Mouse (Mus musculus) MEL (cell line): ENCODE measurements around the gene Cldn12.

ENCODE experiments used
- BHLHE40 ChIP-seq: IDR thresholded peaks from 2 replicates; pipeline ENCODE4 v1.6.1; 2012; ENCODE audit warnings: low read depth, mild to moderate bottlenecking, inconsistent platforms, low read length, improper control_type of control experiment, borderline replicate concordance
- CTCF ChIP-seq, 3 experiments: IDR thresholded peaks in 2 of 3; conservative IDR thresholded peaks in 1 of 3; 2 replicates each; pipeline ENCODE4 v1.5.1; 2011 to 2012; ENCODE audit warnings: low read length in 3 of 3, low read depth in 2 of 3, mild to moderate bottlenecking in 2 of 3, improper control_type of control experiment in 1 of 3, inconsistent platforms in 1 of 3, mixed read lengths in 1 of 3, moderate library complexity in 1 of 3; ENCODE audit not compliant: control insufficient read depth in 1 of 3, insufficient read depth in 1 of 3, poor library complexity in 1 of 3, severe bottlenecking in 1 of 3
- ELF1 ChIP-seq: IDR thresholded peaks from 2 replicates; pipeline ENCODE4 v1.6.1; 2014; ENCODE audit warnings: low read depth, mild to moderate bottlenecking, inconsistent platforms, low read length, improper control_type of control experiment, moderate library complexity
- EP300 ChIP-seq, 2 experiments: IDR thresholded peaks; 2 replicates each; pipeline ENCODE4 v1.6.1; 2011; ENCODE audit warnings: improper control_type of control experiment in 2 of 2, low read length in 2 of 2, low read depth in 1 of 2, mild to moderate bottlenecking in 1 of 2
- ETS1 ChIP-seq: IDR thresholded peaks from 2 replicates; pipeline ENCODE4 v1.6.1; 2012; ENCODE audit warnings: low read depth, mild to moderate bottlenecking, inconsistent platforms, low read length, improper control_type of control experiment, moderate library complexity
- GATA1 ChIP-seq: IDR thresholded peaks from 2 replicates; pipeline ENCODE4 v1.6.1; 2011; ENCODE audit warnings: low read depth, low read length, improper control_type of control experiment
- JUND ChIP-seq: IDR thresholded peaks from 2 replicates; pipeline ENCODE4 v1.6.1; 2011; ENCODE audit warnings: low read depth, mild to moderate bottlenecking, improper control_type of control experiment, low read length
- MAX ChIP-seq: IDR thresholded peaks from 2 replicates; pipeline ENCODE4 v1.6.1; 2011; ENCODE audit warnings: low read length, improper control_type of control experiment
- MEF2A ChIP-seq: IDR thresholded peaks from 2 replicates; pipeline ENCODE4 v1.6.1; 2014; ENCODE audit warnings: low read depth, mild to moderate bottlenecking, inconsistent platforms, low read length, improper control_type of control experiment; ENCODE audit not compliant: poor library complexity, insufficient replicate concordance, severe bottlenecking; ENCODE audit errors: extremely low read depth
- NELFE ChIP-seq: IDR thresholded peaks from 2 replicates; pipeline ENCODE4 v1.6.1; 2011; ENCODE audit warnings: low read depth, low read length, improper control_type of control experiment
- NRF1 ChIP-seq: IDR thresholded peaks from 2 replicates; pipeline ENCODE4 v1.6.1; 2014; ENCODE audit warnings: low read depth, mild to moderate bottlenecking, inconsistent platforms, low read length, improper control_type of control experiment, moderate library complexity; ENCODE audit not compliant: poor library complexity, insufficient read depth, severe bottlenecking
- POLR2A ChIP-seq, 2 experiments: IDR thresholded peaks; 2 replicates each; pipeline ENCODE4 v1.6.1; 2011 to 2012; ENCODE audit warnings: low read length in 2 of 2, mild to moderate bottlenecking in 2 of 2, control low read depth in 1 of 2, improper control_type of control experiment in 1 of 2, low read depth in 1 of 2, moderate library complexity in 1 of 2; ENCODE audit not compliant: control insufficient read depth in 1 of 2, insufficient read depth in 1 of 2, poor library complexity in 1 of 2
- UBTF ChIP-seq: IDR thresholded peaks from 2 replicates; pipeline ENCODE4 v1.6.1; 2012; ENCODE audit warnings: low read depth, mild to moderate bottlenecking, inconsistent platforms, low read length, improper control_type of control experiment, moderate library complexity, borderline replicate concordance; ENCODE audit not compliant: insufficient read depth
- USF1 ChIP-seq: IDR thresholded peaks from 2 replicates; pipeline ENCODE4 v1.6.1; 2014; ENCODE audit warnings: low read depth, mild to moderate bottlenecking, inconsistent platforms, low read length, improper control_type of control experiment, moderate library complexity

DNA sequence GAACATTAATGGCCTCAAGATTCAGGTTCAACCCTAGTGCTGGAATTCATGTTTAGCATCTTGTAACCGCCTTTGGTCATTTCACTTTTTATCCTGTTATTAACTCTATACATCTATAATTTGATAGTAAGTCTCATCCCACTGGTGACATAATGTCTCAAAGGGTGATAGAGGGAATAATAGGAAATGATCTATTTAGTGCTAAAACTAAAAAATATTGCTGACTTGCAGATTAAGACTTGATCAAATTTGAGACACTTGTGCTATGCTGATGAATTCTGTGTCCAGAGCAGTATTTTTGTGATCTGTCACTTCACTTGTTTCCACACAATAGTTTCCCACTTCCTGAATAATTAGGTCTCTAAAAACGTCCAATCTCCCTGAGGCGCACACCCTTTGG, 3.4 kb downstream of the Cldn12 start:
- TF ChIP-seq EP300 (IDR thresholded peaks at IDR 0.05; ENCODE audit: low read depth in 1 of 2, low read length in 2 of 2) (no peak), POLR2A (IDR thresholded peaks at IDR 0.05; ENCODE audit: control insufficient read depth in 1 of 2, insufficient read depth in 1 of 2, low read depth in 1 of 2, low read length in 2 of 2, poor library complexity in 1 of 2) (no peak), ELF1 (no peak), ETS1 (no peak), MAX (no peak), NELFE (no peak), GATA1 (no peak), NRF1 (no peak), CTCF (IDR thresholded peaks at IDR 0.05 in 2 of 3, conservative IDR thresholded peaks at IDR 0.05 in 1 of 3; ENCODE audit: control insufficient read depth in 1 of 3, insufficient read depth in 1 of 3, low read depth in 2 of 3, low read length in 3 of 3, poor library complexity in 1 of 3, severe bottlenecking in 1 of 3) (no peak), UBTF (no peak), BHLHE40 (no peak), JUND (no peak), MEF2A (no peak), USF1 (no peak)
